Mouse (Mus musculus): ENCODE results near the gene Cdk5r1. TPM values are rescaled to one million over a fixed set of nuclear protein-coding genes. Genes with fewer than 3 reads are reported as not detected.
"Not testable (repeated sequence)": the region's sequence is repeated elsewhere in the genome, so short reads cannot be mapped to it uniquely, and the experiment has no call there.

Gene Cdk5r1
- 100 to 1,000 TPM; 359 to 367 TPM for total RNA-seq (2021)
- long read RNA-seq, experiment 1, full-length matches to known transcripts: 92 of 93 reads
- long read RNA-seq, experiment 1, partial matches to known transcripts: 0 of 93 reads
- long read RNA-seq, experiment 1, other reads (novel, unspliced or antisense): 1 of 93 reads
- long read RNA-seq, experiment 2, full-length matches to known transcripts: 90 of 93 reads
- long read RNA-seq, experiment 2, partial matches to known transcripts: 0 of 93 reads
- long read RNA-seq, experiment 2, other reads (novel, unspliced or antisense): 3 of 93 reads

DNA sequence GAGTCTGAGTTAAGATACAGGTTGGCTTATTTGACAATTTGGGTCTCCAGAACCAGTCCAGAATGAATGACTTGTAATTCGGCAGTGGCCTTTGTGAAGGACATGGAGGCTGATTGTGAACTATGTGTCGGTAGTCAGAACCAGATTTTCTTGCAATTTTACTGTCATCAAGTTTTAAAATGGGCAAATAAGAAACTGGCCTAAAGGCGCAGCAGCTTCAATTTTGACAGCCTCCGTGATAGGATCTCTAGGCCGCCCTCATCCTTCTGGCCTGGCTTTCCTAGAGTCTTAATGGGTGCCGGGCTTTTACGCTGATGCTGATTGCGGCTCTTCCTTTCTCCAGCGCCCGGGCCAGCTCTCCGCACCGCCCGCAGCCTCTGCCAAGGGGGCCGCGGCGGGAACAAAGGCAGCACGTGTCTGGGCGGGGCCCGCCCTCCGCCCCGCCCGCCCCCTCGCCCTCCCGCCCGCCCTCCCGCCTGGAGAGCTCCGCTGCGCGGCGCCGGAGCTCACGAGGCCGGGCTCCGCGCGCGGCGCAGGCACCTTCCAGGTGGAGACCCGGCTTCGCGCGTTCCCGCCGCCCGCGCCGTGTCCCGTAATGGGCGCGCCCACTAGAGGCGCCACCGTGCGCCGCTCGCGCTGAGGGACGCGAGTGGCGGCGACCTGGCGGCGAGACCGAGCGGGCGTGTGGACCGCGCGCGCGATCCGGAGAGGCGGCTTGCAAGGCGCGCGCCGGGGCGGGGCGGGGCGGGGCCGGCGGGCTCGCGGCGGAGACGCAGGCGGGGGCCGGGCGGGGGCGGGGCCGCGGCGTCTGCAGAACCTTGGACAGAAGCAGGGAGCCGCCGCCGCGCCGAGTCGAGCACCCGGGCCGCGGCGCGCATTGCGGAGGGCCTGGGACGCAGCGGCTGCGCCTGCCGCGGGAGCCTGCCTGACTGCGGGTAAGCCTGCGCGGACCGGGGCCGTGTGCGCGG lies at the start of gene Cdk5r1:
TSS of gene Cdk5r1 (plus strand) at position 802 of the 968 bp plus-strand sequence.
- DNase-seq (ENCODE audit: low spot score in 2 of 2): peak; percentile 94
- intact Hi-C loops (cut with DNase I): loop anchor here (2.0 to 5.0 kb wide), 4 partner anchors 41 to 196 kb away; no protein-coding TSS in a partner anchor

- intact Hi-C loops (cut with DNase I): loop anchor here (1.0 kb wide), 1 partner anchor 242 kb away; no protein-coding TSS in a partner anchor
- DNase-seq (ENCODE audit: low spot score in 2 of 2): peak; percentile 96 to 98
These were observed 48.3 kb upstream of the Cdk5r1 start, which contains the start of gene Psmd11 for GRCm38 (mm10) chr11:80428381-80429008. Psmd11 (plus strand) TSS chr11:80428615.

GRCm38 (mm10) chr11:80429009-80429475 lies 47.8 kb upstream of the Cdk5r1 start:
- peak in 1 of 2 experiments; percentile 34 for DNase-seq (ENCODE audit: low spot score in 2 of 2)
- intact Hi-C loops (cut with DNase I): no loop called here

GRCm38 (mm10) chr11:80429500-80430166 lies 47.2 kb upstream of the Cdk5r1 start:
- intact Hi-C loops (cut with DNase I): no loop called here
- no peak for DNase-seq (ENCODE audit: low spot score in 2 of 2)

GRCm38 (mm10) chr11:80430366-80430910 lies 46.4 kb upstream of the Cdk5r1 start:
- no peak for DNase-seq (ENCODE audit: low spot score in 2 of 2)
- intact Hi-C loops (cut with DNase I): no loop called here

DNA sequence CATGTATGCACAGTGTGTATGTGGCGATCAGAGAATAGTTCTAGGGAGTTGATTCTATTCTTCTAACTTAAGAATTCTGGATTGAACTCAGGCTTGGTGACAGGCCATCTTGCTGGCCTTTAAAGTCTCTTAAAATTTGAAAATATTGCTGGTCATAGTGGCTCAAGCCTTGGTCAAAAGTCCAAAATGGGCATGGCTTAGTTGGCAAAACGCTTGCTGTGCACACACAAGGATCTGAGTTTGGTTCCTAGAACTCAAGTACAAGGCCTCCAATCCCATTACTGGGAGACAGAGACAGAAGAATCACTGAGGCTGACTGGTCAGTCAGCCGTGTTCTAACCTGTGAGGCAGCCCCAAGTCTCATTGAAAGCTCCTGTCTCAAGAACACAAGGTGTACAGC lies 29.9 kb upstream of the Cdk5r1 start:
- intact Hi-C loops (cut with DNase I): no loop called here
- no peak for DNase-seq (ENCODE audit: low spot score in 2 of 2)

GRCm38 (mm10) chr11:80449859-80450258 lies 27.0 kb upstream of the Cdk5r1 start:
- intact Hi-C loops (cut with DNase I): no loop called here
- no peak for DNase-seq (ENCODE audit: low spot score in 2 of 2)

GRCm38 (mm10) chr11:80452242-80452641 lies 24.6 kb upstream of the Cdk5r1 start:
- intact Hi-C loops (cut with DNase I): no loop called here
- DNase-seq (ENCODE audit: low spot score in 2 of 2): no peak

DNA sequence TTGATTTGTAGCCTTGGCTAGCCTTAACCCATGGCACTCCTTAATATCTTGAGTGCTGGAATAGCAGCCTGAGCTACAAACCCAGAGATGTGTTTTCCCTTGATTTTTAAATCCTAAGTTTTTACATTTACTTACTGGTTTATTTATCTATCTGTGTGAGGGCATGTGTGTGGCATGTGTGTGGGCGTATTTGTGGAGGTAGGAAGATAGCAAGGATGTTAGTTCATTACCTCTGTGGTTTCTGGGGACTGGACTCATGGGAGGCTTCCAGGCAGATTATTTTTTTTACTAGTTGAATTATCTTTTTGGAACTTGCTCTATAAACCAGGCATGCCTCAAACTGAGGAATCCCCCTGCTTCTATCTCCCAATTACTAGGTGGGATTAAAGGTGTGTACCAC lies 23.6 kb upstream of the Cdk5r1 start:
- no peak for DNase-seq (ENCODE audit: low spot score in 2 of 2)
- intact Hi-C loops (cut with DNase I): no loop called here

GRCm38 (mm10) chr11:80463605-80464130 lies 13.2 kb upstream of the Cdk5r1 start:
- intact Hi-C loops (cut with DNase I); DNase-seq (ENCODE audit: low spot score in 2 of 2): not testable (repeated sequence)

DNA sequence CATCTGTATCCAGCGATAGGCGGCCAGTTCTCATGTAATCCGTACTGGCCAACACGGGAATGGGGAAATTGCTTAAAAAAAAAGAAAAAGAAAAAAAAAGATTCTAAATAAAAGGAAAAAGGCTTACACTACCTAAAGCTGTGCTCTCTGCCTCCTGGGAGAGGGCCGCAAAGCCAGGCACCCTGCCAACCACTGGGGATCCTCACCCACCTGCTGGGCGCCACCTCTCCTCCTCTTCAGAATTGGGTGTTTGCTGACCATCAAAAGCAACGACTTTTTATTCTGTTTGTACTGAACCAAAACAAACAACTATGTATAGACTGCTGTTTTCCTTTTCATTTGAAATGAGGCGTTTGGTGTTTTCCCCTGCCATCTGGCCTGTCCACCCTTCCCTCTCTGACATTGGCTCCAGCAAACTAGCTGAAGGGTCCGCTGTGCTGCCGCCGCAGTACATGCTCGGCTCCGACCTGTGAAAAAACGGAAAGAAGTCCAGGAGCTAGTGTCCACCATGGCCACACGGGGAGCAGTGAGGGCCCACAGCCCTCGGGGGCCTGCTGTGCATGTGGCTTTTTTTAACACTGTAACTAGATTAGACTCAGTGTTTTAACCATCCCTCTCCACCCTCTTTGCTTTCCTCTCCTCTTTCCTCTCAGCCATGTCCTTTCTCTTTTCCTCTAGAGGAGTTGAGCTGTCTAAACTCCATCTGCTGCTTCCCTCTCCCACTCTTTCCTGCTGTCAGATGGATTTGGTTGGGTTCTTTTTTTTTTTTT lies 4.8 kb upstream of the Cdk5r1 start:
- peak in 1 of 2 experiments; percentile 52 for DNase-seq (ENCODE audit: low spot score in 2 of 2)
- intact Hi-C loops (cut with DNase I): no loop called here

GRCm38 (mm10) chr11:80474175-80474691 lies 2.6 kb upstream of the Cdk5r1 start:
- intact Hi-C loops (cut with DNase I): no loop called here
- no peak for DNase-seq (ENCODE audit: low spot score in 2 of 2)

- intact Hi-C loops (cut with DNase I): loop anchor here (5.0 kb wide), 3 partner anchors 42 to 197 kb away; no protein-coding TSS in a partner anchor
- no peak for DNase-seq (ENCODE audit: low spot score in 2 of 2)
These were observed 2.0 kb upstream of the Cdk5r1 start for GRCm38 (mm10) chr11:80474846-80475245.

- DNase-seq (ENCODE audit: low spot score in 2 of 2): no peak
- intact Hi-C loops (cut with DNase I): loop anchor here (5.0 kb wide), 3 partner anchors 42 to 197 kb away; no protein-coding TSS in a partner anchor
These were observed 1.3 kb upstream of the Cdk5r1 start for GRCm38 (mm10) chr11:80475544-80475943.

- intact Hi-C loops (cut with DNase I): loop anchor here (2.0 to 5.0 kb wide), 4 partner anchors 40 to 195 kb away; no protein-coding TSS in a partner anchor
- no peak for DNase-seq (ENCODE audit: low spot score in 2 of 2)
These were observed 747 bp downstream of the Cdk5r1 start for GRCm38 (mm10) chr11:80477341-80478199.

DNA sequence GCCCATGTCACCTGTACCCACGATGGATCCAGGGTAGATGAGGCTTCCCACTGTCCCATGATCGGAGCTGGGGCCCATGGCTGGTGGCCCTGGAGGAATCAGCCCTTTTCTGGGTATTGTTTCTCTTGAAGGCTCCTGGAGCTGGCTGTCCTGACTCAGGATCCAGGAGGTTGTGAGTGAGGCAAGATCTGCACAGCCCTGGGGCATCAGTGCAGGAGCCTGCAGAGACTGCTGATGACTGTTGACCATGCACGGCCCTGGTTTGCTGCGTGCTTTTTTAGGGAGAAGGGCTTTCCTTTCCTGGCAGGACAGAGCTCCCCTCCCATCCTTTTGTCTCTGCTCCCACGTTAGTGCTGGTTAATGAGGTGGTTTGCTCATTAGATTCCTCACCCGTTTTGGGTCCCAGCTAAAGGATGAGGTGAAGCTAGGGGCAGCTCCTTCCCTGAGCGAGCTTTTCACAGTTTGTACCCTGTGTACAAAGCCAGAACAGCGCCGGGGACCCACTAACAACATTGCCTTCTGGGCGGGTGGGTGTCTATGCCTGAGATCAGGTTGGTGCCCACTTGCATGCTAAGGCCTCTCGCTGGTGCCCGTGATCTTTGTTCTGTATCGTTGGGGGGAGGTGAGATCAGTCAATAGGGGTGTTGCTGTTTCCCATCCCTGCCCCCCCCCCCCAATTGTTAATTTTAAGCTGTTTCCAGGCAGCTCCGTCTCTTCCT lies 2.0 kb downstream of the Cdk5r1 start:
- no peak for DNase-seq (ENCODE audit: low spot score in 2 of 2)

More for the DNA sequence above, 2.0 kb downstream of the Cdk5r1 start:
- intact Hi-C loops (cut with DNase I): loop anchor here (5.0 kb wide), 3 partner anchors 38 to 193 kb away; no protein-coding TSS in a partner anchor

Measured in left cerebral cortex, postnatal 14 days (tissue).